ENCODE assay signal across 1 mouse cellular context in the genomic region with DNA sequence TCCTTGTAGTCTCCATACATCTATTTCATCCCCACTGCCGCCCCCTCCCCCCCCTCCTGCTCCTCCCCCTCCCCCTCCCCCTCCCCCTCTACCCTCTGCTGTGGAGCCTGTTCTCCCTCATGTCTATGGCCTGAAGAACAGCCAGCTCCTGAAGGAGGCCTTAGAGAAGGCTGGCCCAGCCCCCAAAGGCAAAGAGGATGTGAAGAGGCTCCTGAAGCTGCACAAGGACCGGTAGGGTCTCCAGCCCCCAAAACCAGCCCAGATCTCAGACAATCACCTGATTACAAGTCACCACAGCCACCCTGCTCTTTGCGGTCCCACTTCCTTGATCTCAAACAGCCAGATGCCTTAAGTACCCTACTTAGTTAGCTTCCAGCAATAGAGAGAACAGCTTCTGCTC.
TF ChIP-seq lines count a peak whose summit lies in the region.

No protein-coding gene starts in this region.

TF ChIP-seq in MEL, 35 proteins besides CTCF, POLR2A, EP300 and RAD21:
- no peak for TF ChIP-seq MAZ (IDR thresholded peaks at IDR 0.05; ENCODE audit: low read depth, low read length)
- TF ChIP-seq USF2 (IDR thresholded peaks at IDR 0.05; ENCODE audit: borderline replicate concordance in 1 of 2, insufficient read depth in 1 of 2, low read depth in 1 of 2, low read length in 2 of 2) = no peak
- no peak for TF ChIP-seq MXI1 (IDR thresholded peaks at IDR 0.05; ENCODE audit: low read depth, low read length)
- no peak for TF ChIP-seq RCOR1 (IDR thresholded peaks at IDR 0.05; ENCODE audit: low read depth, low read length)
- TF ChIP-seq NELFE (IDR thresholded peaks at IDR 0.05; ENCODE audit: low read depth, low read length) = no peak
- TF ChIP-seq GATA1 (IDR thresholded peaks at IDR 0.05; ENCODE audit: low read depth, low read length) = no peak
- no peak for TF ChIP-seq MYC (IDR thresholded peaks at IDR 0.05; ENCODE audit: low read depth, low read length)
- TF ChIP-seq TBP (IDR thresholded peaks at IDR 0.05; ENCODE audit: low read depth, low read length) = no peak
- TF ChIP-seq HCFC1 (IDR thresholded peaks at IDR 0.05; ENCODE audit: low read depth, low read length) = no peak
- no peak for TF ChIP-seq MAFK (IDR thresholded peaks at IDR 0.05; ENCODE audit: borderline replicate concordance, low read depth, low read length)
- no peak for TF ChIP-seq ZC3H11A (IDR thresholded peaks at IDR 0.05; ENCODE audit: low read depth, low read length)
- no peak for TF ChIP-seq TAL1 (IDR thresholded peaks at IDR 0.05; ENCODE audit: low read length)
- TF ChIP-seq KAT2A (conservative IDR thresholded peaks at IDR 0.05; ENCODE audit: low read depth, low read length) = no peak
- no peak for TF ChIP-seq SIN3A (IDR thresholded peaks at IDR 0.05; ENCODE audit: low read length)
- TF ChIP-seq CHD1 (IDR thresholded peaks at IDR 0.05; ENCODE audit: low read depth, low read length) = no peak
- no peak for TF ChIP-seq POLR2AphosphoS5 (IDR thresholded peaks at IDR 0.05; ENCODE audit: borderline replicate concordance, low read depth, low read length)
- no peak for TF ChIP-seq ELF1 (IDR thresholded peaks at IDR 0.05; ENCODE audit: low read depth, low read length)
- TF ChIP-seq MYB (IDR thresholded peaks at IDR 0.05; ENCODE audit: low read depth, low read length) = no peak
- TF ChIP-seq USF1 (IDR thresholded peaks at IDR 0.05; ENCODE audit: low read depth, low read length) = no peak
